Comparison of ENCODE assay signal across 8 mouse cellular contexts in the genomic region with DNA sequence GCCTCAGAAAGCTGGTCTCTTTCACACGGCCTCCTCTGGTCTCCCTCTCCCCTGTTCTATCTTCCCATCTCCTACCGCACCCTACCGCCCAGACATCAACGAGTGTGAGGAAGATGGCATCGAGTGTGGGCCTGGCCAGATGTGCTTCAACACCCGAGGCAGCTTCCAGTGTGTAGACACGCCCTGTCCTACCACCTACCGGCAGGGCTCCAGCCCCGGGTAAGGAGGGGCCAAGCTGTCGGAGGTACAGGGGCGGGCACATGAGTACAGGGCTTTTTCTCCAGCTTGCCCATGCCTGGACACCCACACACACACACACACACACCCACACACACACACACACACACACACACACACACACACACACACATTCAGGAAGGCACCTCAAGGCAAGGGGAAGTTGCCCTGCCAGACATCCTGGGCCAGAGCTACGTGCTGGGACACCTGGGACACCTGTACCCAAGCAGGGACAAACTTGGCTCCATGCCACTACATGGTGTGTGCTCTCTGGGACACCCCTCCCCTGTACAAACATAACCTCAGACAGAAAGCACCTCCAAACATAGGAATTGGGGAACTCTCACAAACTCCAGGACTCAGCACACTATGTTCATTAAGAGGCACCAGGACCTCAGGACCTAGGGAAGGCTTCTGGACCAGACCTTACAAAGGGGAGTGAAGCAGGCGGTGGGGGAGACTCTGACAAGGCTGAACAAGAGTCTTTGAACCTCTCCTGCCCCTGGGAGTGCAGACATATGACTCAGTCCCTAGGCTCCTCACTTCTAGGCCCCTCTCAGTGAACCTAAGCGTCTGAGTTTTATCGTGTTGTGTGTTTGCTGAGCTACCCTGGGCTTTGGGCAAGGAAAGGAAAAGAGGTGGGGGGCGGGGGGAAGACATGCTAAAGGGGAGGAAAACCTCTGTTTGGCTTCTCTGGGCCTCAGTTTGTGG. TPM values are rescaled to one million over a fixed set of nuclear protein-coding genes. Genes with fewer than 3 reads are reported as not detected.
DNase-seq lines count a peak whose midpoint lies in the region; ATAC-seq lines count a peak whose summit lies in the region.

No protein-coding gene starts in this region.

- H3K9ac ChIP-seq in liver, embryonic 16.5 days (ENCODE audit: low read depth, low read length), result peak overlapping the region; percentile 49

- H3K9me3 ChIP-seq in heart, embryonic 10.5 days, result no peaks in the 10 kb centered on the region
- no peaks in the 10 kb centered on the region for H3K9me3 ChIP-seq in liver, embryonic 16.5 days (replicated peaks; ENCODE audit: control insufficient read depth, low read length)

- peak overlapping the region; percentile 62 for H3K4me3 ChIP-seq in heart, embryonic 10.5 days
- H3K4me3 ChIP-seq in liver, embryonic 16.5 days (ENCODE audit: low read depth, low read length), result peak overlapping the region; percentile 47

- WGBS in heart, embryonic 10.5 days, result 37% methylated on average over 16 of the region's 16 CpGs
- WGBS in liver, embryonic 16.5 days (ENCODE audit: insufficient replicate concordance), result 13% methylated on average over 16 of the region's 16 CpGs

- peak overlapping the region; percentile 43 for H3K4me2 ChIP-seq in liver, embryonic 16.5 days (ENCODE audit: low read depth, low read length)

- peak; percentile 49 to 64; a peak in 3 of 4 replicates for ATAC-seq in hematopoietic stem cell, adult 5-6 weeks (replicated peaks in 1 of 2; ENCODE audit: insufficient read depth in 1 of 2, low FRiP score in 2 of 2, low TSS enrichment in 1 of 2, low read depth in 1 of 2, poor library complexity in 2 of 2, severe bottlenecking in 2 of 2)
- peak; percentile 73 for ATAC-seq in liver, embryonic 16.5 days (ENCODE audit: low read depth)

- intact Hi-C loops in heart, postnatal 10 days (cut with DNase I), result no loop called here
- intact Hi-C loops in gastrocnemius, postnatal 14 days (cut with DNase I; ENCODE audit: low total_unique reads), result no loop called here

- no peak for DNase-seq in heart, embryonic 10.5 days (ENCODE audit: low spot score)
- no peak for DNase-seq in heart, postnatal 10 days
- DNase-seq in B cell, adult 2 months, result peak; percentile 36
- no peak for DNase-seq in gastrocnemius, postnatal 14 days
- DNase-seq in adipocyte (ENCODE audit: low spot score), result no peak
- no peak for DNase-seq in urinary bladder, adult 2 months (ENCODE audit: low spot score)

- no peaks in the 10 kb centered on the region for H3K36me3 ChIP-seq in heart, embryonic 10.5 days
- no peaks in the 10 kb centered on the region for H3K36me3 ChIP-seq in liver, embryonic 16.5 days (ENCODE audit: control insufficient read depth, insufficient read depth)

- H3K4me1 ChIP-seq in heart, embryonic 10.5 days, result peaks cover 36% of the 10 kb centered on the region
- peaks cover 7% of the 10 kb centered on the region for H3K4me1 ChIP-seq in liver, embryonic 16.5 days (ENCODE audit: control insufficient read depth, low read depth, low read length)

- H3K27ac ChIP-seq in heart, embryonic 10.5 days, result no peak overlapping the region
- H3K27ac ChIP-seq in liver, embryonic 16.5 days (ENCODE audit: low read length), result peak overlapping the region; percentile 86

- H3K27me3 ChIP-seq in heart, embryonic 10.5 days (ENCODE audit: insufficient read depth, poor library complexity, severe bottlenecking), result peaks cover 87% of the 10 kb centered on the region
- H3K27me3 ChIP-seq in liver, embryonic 16.5 days (ENCODE audit: control insufficient read depth, insufficient read depth, low read depth, low read length), result peaks cover 9% of the 10 kb centered on the region

RNA-seq across cellular contexts. Expression of a gene that starts 10.7 kb away (rescaled TPM):
- 8.9 and 18.2 TPM in 2 replicates for polyA plus RNA-seq in heart, embryonic 10.5 days (2016; fragmentation: Nextera tagmentation; extraction: Ambion mirVana)
- 1 to 10 TPM; 3.4 to 4.2 TPM for total RNA-seq in heart, postnatal 10 days (2021)
- 47.6 and 63.3 TPM in 2 replicates for total RNA-seq in hematopoietic stem cell, adult 5-6 weeks (2017)
- 399 and 480 TPM in 2 replicates for polyA plus RNA-seq in liver, embryonic 16.5 days (2015; fragmentation: Nextera tagmentation; extraction: Ambion mirVana)
- 1 to 10 TPM; 1.2 to 2.0 TPM for total RNA-seq in gastrocnemius, postnatal 14 days (2021)
- 34.7 and 39.5 TPM in 2 replicates for polyA plus RNA-seq in urinary bladder, adult 2 months (2012; rRNA removed)

Comparison
In these comparisons a context has a peak if more than half of its experiments do, and no peak if none do; other contexts are left out.
1. DNase-seq: peak in B cell, adult 2 months (2 of 2); none in heart, embryonic 10.5 days (single experiment), heart, postnatal 10 days (0 of 2), gastrocnemius, postnatal 14 days (single experiment), adipocyte (single experiment) and urinary bladder, adult 2 months (single experiment).